Mouse (Mus musculus) 3T3-L1 (cell line): Measurements from ENCODE around the gene Tnfrsf13c.

Experiments
- DNase-seq: peaks from one replicate; pipeline ENCODE4 v3.0.0-alpha.2; 2015; ENCODE audit warnings: low read depth, low spot score

Gene Tnfrsf13c

GRCm38 (mm10) chr15:82183596-82183995 lies 40.6 kb downstream of the Tnfrsf13c start:
- DNase-seq: no peak

- DNase-seq: no peak
Observed at GRCm38 (mm10) chr15:82182311-82182710, 41.9 kb downstream of the Tnfrsf13c start.

- DNase-seq: no peak
Observed at GRCm38 (mm10) chr15:82181131-82181530, 43.0 kb downstream of the Tnfrsf13c start.

GRCm38 (mm10) chr15:82177743-82178290 lies 46.4 kb downstream of the Tnfrsf13c start:
- DNase-seq: no peak

- no peak for DNase-seq
Observed at GRCm38 (mm10) chr15:82175091-82175490, 49.1 kb downstream of the Tnfrsf13c start.

- no peak for DNase-seq
Observed at GRCm38 (mm10) chr15:82172648-82173047, 51.5 kb downstream of the Tnfrsf13c start.
